Mouse (Mus musculus) hindbrain, postnatal 0 days (tissue): Measurements from ENCODE around the gene Gipc1. TPM values are rescaled to one million over a fixed set of nuclear protein-coding genes. Genes with fewer than 3 reads are reported as not detected.

Source experiments
- ATAC-seq: fragments of 200-750 bp; cut with Nextera tagmentation; 2 replicates; pipeline ENCODE4 v1.8.0; 2017; ENCODE audit warnings: mild to moderate bottlenecking, moderate TSS enrichment, moderate library complexity
- DNase-seq: peaks from one replicate; pipeline ENCODE4 v3.0.0-alpha.2; 2015; ENCODE audit warnings: low spot score
- H3K27ac ChIP-seq: fragments of 300-500 bp; sonication (generic); 2 replicates; pipeline ENCODE4 v1.5.1; 2014; ENCODE audit warnings: mild to moderate bottlenecking
- H3K27me3 ChIP-seq: fragments of 300-500 bp; sonication (generic); 2 replicates; pipeline ENCODE4 v1.6.1; 2014; ENCODE audit warnings: low read length, mixed read lengths; ENCODE audit not compliant: insufficient read depth
- H3K36me3 ChIP-seq: fragments of 300-500 bp; sonication (generic); 2 replicates; pipeline ENCODE4 v1.6.1; 2014; ENCODE audit warnings: low read length, mixed read lengths; ENCODE audit not compliant: insufficient read depth
- H3K4me1 ChIP-seq: fragments of 300-500 bp; sonication (generic); 2 replicates; pipeline ENCODE4 v1.6.1; 2014; ENCODE audit warnings: antibody characterized with exemption, low read length, mixed read lengths; ENCODE audit not compliant: insufficient read depth
- H3K4me2 ChIP-seq: fragments of 300-500 bp; sonication (generic); 2 replicates; pipeline ENCODE4 v1.6.1; 2014; ENCODE audit warnings: low read depth, mild to moderate bottlenecking, low read length, moderate library complexity, mixed read lengths
- H3K4me3 ChIP-seq: fragments of 300-500 bp; sonication (generic); 2 replicates; pipeline ENCODE4 v1.5.1; 2014; ENCODE audit warnings: low read length
- H3K9ac ChIP-seq: fragments of 300-500 bp; sonication (generic); replicated peaks from 2 replicates; pipeline ENCODE4 v1.6.1; 2014; ENCODE audit warnings: mild to moderate bottlenecking, low read length, moderate library complexity, mixed read lengths
- H3K9me3 ChIP-seq: fragments of 300-500 bp; sonication (generic); 2 replicates; pipeline ENCODE4 v1.6.1; 2016; ENCODE audit warnings: low read length, mixed read lengths
- CTCF ChIP-seq: IDR thresholded peaks from 2 replicates; pipeline ENCODE4 v1.5.1; 2016; ENCODE audit warnings: antibody characterized with exemption, control low read depth, low read depth
- WGBS: fragments of 180-500 bp; shearing (Covaris S2); extraction: QIAGEN DNeasy Blood & Tissue Kit; methylation state at CpG from one replicate; pipeline ENCODE4 v1.1.7; 2014; 5-methylcytosine and 5-hydroxymethylcytosine counted together
- polyA plus RNA-seq: library from polyadenylated mRNA; unstranded; fragments of >200 nt; fragmentation: Nextera tagmentation; extraction: Ambion mirVana; gene quantifications from 2 replicates; pipeline ENCODE4 v1.2.1, GENCODE M21; 2015
- total RNA-seq: library from RNA; depleted of rRNA; stranded (reverse); fragments of >200 nt; gene quantifications from 2 replicates; pipeline ENCODE4 v1.2.3, GENCODE M21; 2014

Gene Gipc1
- total and polyA plus RNA-seq, 2 experiments from 2014 or later, result 84.9 to 114 TPM

DNA sequence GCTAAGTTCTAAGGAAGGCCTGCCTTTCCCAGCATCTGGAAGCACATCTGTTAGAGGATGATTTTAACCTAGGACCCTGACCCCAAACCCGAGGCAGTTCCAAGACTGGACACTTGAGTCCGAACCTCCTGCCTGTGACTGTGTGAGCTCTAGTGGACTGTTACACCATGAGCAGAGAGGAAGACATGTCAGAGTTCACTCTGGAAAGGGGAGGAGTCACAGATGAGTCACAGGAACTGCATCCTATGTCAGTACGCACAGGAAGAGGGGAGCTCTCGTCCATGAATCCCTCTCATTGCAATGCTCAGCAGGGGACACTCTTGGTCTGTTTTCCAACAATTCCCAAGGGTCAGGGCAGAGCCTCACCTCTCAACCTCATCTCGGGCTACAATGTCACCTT lies 20.5 kb downstream of the Gipc1 start:
- Histone ChIP-seq H3K9ac (no peak overlapping the region), H3K4me3 (no peak overlapping the region), H3K4me2 (no peak overlapping the region), H3K36me3 (peaks cover 57% of the 10 kb centered on the region), H3K27ac (no peak overlapping the region), H3K9me3 (no peaks in the 10 kb centered on the region), H3K4me1 (0 out of 2 replicates have a peak, but pooled peaks cover 4% of the 10 kb centered on the region), H3K27me3 (no peaks in the 10 kb centered on the region)
- TF ChIP-seq CTCF, result no peak
- WGBS, result 57% methylated on average over 5 of the region's 5 CpGs
- DNase-seq (no peak), ATAC-seq (no peak)

DNA sequence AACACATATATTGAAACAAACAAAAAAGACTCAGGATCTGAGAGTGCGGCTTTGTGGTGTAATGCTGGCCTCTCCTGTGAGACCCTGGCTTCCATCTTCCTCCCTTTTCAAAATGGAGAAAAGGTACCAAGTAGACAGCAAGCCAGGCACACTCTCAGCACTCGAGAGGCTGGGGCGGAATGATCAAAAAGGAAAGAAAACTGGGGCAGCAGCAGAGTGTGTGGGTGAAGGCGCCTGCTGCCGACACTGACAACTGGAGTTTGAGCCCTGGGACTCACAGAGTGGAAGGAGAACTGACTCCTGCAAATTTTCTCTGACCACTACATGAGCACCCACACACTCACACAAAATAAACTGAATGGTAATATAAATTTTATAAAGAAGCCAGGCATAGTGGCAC lies 22.0 kb downstream of the Gipc1 start:
- peaks cover 63% of the 10 kb centered on the region for H3K36me3 ChIP-seq
- H3K4me3 ChIP-seq, result no peak overlapping the region
- no peak overlapping the region for H3K9ac ChIP-seq
- TF ChIP-seq CTCF, result no peak
- no peaks in the 10 kb centered on the region for H3K9me3 ChIP-seq
- ATAC-seq (no peak), DNase-seq (no peak)
- no peak overlapping the region for H3K4me2 ChIP-seq
- WGBS, result 92% methylated on average over 5 of the region's 5 CpGs
- no peaks in the 10 kb centered on the region for H3K27me3 ChIP-seq
- H3K4me1 ChIP-seq, result no peaks in the 10 kb centered on the region
- no peak overlapping the region for H3K27ac ChIP-seq

DNA sequence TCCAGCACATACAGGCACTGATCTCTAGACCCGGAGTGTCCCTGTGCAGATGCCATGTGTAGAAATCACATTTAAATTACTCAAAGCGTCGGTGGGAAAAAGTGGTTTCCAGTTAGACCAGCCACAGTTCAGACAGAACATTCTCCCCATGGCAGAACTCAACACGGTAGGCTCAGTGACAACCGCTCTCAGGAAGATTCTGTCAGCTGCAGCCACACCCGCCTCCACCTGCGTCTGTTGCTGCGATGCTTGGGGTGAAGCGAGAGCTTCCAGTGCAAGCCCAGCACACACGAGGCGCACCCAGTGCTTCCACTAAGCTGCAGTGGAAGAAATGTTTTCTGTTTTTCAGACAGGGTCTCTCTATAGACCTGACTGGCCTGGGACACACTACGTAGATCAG lies 27.4 kb downstream of the Gipc1 start:
- Histone ChIP-seq H3K9me3 (no peaks in the 10 kb centered on the region), H3K4me3 (no peak overlapping the region), H3K36me3 (peaks cover 61% of the 10 kb centered on the region), H3K4me1 (no peaks in the 10 kb centered on the region), H3K9ac (no peak overlapping the region), H3K27me3 (no peaks in the 10 kb centered on the region), H3K4me2 (no peak overlapping the region), H3K27ac (no peak overlapping the region)
- ATAC-seq, result no peak
- no peak for TF ChIP-seq CTCF
- 93% methylated on average over 12 of the region's 12 CpGs for WGBS
- DNase-seq, result no peak

- no peaks in the 10 kb centered on the region for H3K4me1 ChIP-seq
- H3K36me3 ChIP-seq, result peaks cover 68% of the 10 kb centered on the region
- no peak for TF ChIP-seq CTCF
- no peak overlapping the region for H3K4me3 ChIP-seq
- no peak overlapping the region for H3K9ac ChIP-seq
- WGBS, result 74% methylated on average over 5 of the region's 5 CpGs
- H3K27me3 ChIP-seq, result no peaks in the 10 kb centered on the region
- ATAC-seq (no peak), DNase-seq (no peak)
- H3K9me3 ChIP-seq, result no peaks in the 10 kb centered on the region
- H3K4me2 ChIP-seq, result no peak overlapping the region
- H3K27ac ChIP-seq, result no peak overlapping the region
Observed at GRCm38 (mm10) chr8:83680603-83681002, 28.1 kb downstream of the Gipc1 start.

DNA sequence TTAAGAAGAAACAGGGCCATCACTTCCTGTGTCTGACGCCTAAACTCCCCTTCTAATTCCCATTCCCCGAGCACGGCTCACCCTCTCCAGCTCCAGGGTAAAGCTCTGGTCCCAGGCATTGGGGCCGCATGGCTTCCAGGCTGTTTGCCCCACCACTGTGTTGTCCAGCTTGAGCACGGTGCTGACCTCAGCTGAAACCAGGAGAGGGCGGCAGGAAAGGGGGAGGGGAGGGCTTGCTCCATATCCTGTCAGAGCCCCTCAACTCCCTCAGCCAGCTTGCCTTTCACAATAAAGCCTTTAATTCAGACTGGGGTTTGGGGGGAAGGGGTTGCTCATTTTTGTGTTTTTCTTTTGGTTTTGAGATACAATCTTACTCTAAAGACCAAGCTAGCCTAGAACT lies 28.6 kb downstream of the Gipc1 start:
- no peak overlapping the region for H3K4me3 ChIP-seq
- H3K27me3 ChIP-seq, result no peaks in the 10 kb centered on the region
- H3K9me3 ChIP-seq, result no peaks in the 10 kb centered on the region
- peaks cover 66% of the 10 kb centered on the region for H3K36me3 ChIP-seq
- ATAC-seq (no peak), DNase-seq (no peak)
- no peak overlapping the region for H3K27ac ChIP-seq
- H3K9ac ChIP-seq, result no peak overlapping the region
- no peak overlapping the region for H3K4me2 ChIP-seq
- 42% methylated on average over 6 of the region's 6 CpGs for WGBS
- no peak for TF ChIP-seq CTCF
- H3K4me1 ChIP-seq, result no peaks in the 10 kb centered on the region

DNA sequence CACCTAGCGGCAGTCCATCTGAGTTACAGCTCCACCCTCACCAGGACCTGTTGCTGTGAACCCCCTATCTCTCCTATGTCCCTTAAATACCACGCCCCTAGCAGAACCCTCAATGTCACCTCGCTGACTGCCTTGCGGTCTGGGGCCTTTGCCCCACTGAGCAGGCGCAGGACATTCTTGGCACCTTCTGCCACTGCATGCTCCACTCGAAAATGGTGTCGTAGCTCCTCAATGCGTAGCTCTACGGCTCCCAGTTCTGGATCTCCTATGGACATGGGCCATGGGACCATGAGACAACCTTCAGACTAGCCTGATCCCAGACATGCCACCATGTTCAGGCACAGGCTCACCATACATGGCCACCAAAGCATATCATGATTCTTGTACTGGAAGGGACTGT lies 32.0 kb downstream of the Gipc1 start:
- no peak for ATAC-seq
- Histone ChIP-seq H3K4me1 (no peaks in the 10 kb centered on the region), H3K9ac (no peak overlapping the region), H3K36me3 (peaks cover 48% of the 10 kb centered on the region), H3K27me3 (no peaks in the 10 kb centered on the region), H3K4me2 (no peak overlapping the region), H3K9me3 (no peaks in the 10 kb centered on the region), H3K27ac (no peak overlapping the region), H3K4me3 (no peak overlapping the region)
- no peak for TF ChIP-seq CTCF
- DNase-seq, result no peak
- 94% methylated on average over 9 of the region's 9 CpGs for WGBS

- Histone ChIP-seq H3K9ac (no peak overlapping the region), H3K27ac (no peak overlapping the region), H3K9me3 (no peaks in the 10 kb centered on the region), H3K4me2 (no peak overlapping the region), H3K36me3 (peaks cover 45% of the 10 kb centered on the region), H3K27me3 (no peaks in the 10 kb centered on the region), H3K4me1 (no peaks in the 10 kb centered on the region), H3K4me3 (no peak overlapping the region)
- 88% methylated on average over 6 of the region's 6 CpGs for WGBS
- TF ChIP-seq CTCF, result no peak
- no peak for ATAC-seq
- no peak for DNase-seq
Observed at GRCm38 (mm10) chr8:83689264-83689663, 36.8 kb downstream of the Gipc1 start.
